Mouse (Mus musculus) ovary, postnatal 10 days (tissue): ENCODE measurements at regions not wholly inside any gene's neighbourhood (a gene's known extent, or its start where the extent isn't known, plus 50 kb on each side); places are given as distances from the start of the nearest gene placed in this dataset.
A peak's percentile ranks its signal among the peaks of the same experiment; 100 is the strongest.

ENCODE experiments used
- DNase-seq: peaks from one replicate; pipeline ENCODE4 v3.0.0; 2022; ENCODE audit warnings: low spot score

GRCm38 (mm10) chr5:118815783-118816182 is 255.3 kb downstream of the Med13l start:
- no peak for DNase-seq

- no peak for DNase-seq
Measured at GRCm38 (mm10) chr5:118818294-118818693, 257.8 kb downstream of the Med13l start.

- DNase-seq: no peak
Measured at GRCm38 (mm10) chr5:118824791-118825190, 264.3 kb downstream of the Med13l start.

GRCm38 (mm10) chr5:118829031-118829698 is 268.7 kb downstream of the Med13l start:
- no peak for DNase-seq

- no peak for DNase-seq
Measured at GRCm38 (mm10) chr5:118832701-118833100, 272.2 kb downstream of the Med13l start.

GRCm38 (mm10) chr5:118834129-118834528 is 273.6 kb downstream of the Med13l start:
- DNase-seq: no peak

GRCm38 (mm10) chr5:118837001-118837400 is 276.5 kb downstream of the Med13l start:
- no peak for DNase-seq

- DNase-seq: no peak
Measured at GRCm38 (mm10) chr5:118838421-118838820, 277.9 kb downstream of the Med13l start.

GRCm38 (mm10) chr5:118839916-118840315 is 279.4 kb downstream of the Med13l start:
- no peak for DNase-seq

- DNase-seq: no peak
Measured at GRCm38 (mm10) chr5:118841210-118842016, 280.9 kb downstream of the Med13l start.

GRCm38 (mm10) chr5:118842017-118842396 is 281.5 kb downstream of the Med13l start:
- no peak for DNase-seq

- no peak for DNase-seq
Measured at GRCm38 (mm10) chr5:118857001-118857400, 296.5 kb downstream of the Med13l start.

GRCm38 (mm10) chr5:118861143-118861847 is 300.8 kb downstream of the Med13l start:
- no peak for DNase-seq

- no peak for DNase-seq
Measured at GRCm38 (mm10) chr5:118867511-118867910, 307.0 kb downstream of the Med13l start.

GRCm38 (mm10) chr5:118869330-118869729 is 308.9 kb downstream of the Med13l start:
- DNase-seq: no peak

- no peak for DNase-seq
Measured at GRCm38 (mm10) chr5:118873871-118874270, 313.4 kb downstream of the Med13l start.

GRCm38 (mm10) chr5:118875096-118875637 is 314.7 kb downstream of the Med13l start:
- no peak for DNase-seq

- DNase-seq: no peak
Measured at GRCm38 (mm10) chr5:118876586-118877312, 316.3 kb downstream of the Med13l start.

- peak; percentile 29 for DNase-seq
Measured at GRCm38 (mm10) chr5:118877313-118877669, 316.8 kb downstream of the Med13l start.

- DNase-seq: no peak
Measured at GRCm38 (mm10) chr5:118877831-118878230, 317.4 kb downstream of the Med13l start.

GRCm38 (mm10) chr5:118878722-118879121 is 318.2 kb downstream of the Med13l start:
- no peak for DNase-seq
